Mouse (Mus musculus) CH12.LX (cell line): ENCODE results near the gene Prkca. TPM values are rescaled to one million over a fixed set of nuclear protein-coding genes. Genes with fewer than 3 reads are reported as not detected.
A peak's percentile ranks its signal among the peaks of the same experiment; 100 is the strongest.

Experiments
- DNase-seq: peaks from one replicate; pipeline ENCODE4 v3.0.0-alpha.2; 2013; ENCODE audit errors: extremely low read depth
- H3K27ac ChIP-seq: 2 replicates; pipeline ENCODE4 v1.5.1; 2012; ENCODE audit warnings: low read depth, mild to moderate bottlenecking, control low read depth, moderate library complexity; ENCODE audit not compliant: insufficient read depth
- H3K27me3 ChIP-seq: replicated peaks from 2 replicates; pipeline ENCODE3; 2012; ENCODE audit warnings: inconsistent platforms
- H3K36me3 ChIP-seq, 2 experiments: replicated peaks in 1 of 2; 2 replicates each; pipeline versions ENCODE3 to v1.6.1; 2012; ENCODE audit warnings: inconsistent platforms in 1 of 2, low read length in 1 of 2, mild to moderate bottlenecking in 1 of 2, mixed read lengths in 1 of 2, moderate library complexity in 1 of 2; ENCODE audit not compliant: control insufficient read depth in 1 of 2, insufficient read depth in 1 of 2
- H3K4me1 ChIP-seq, 2 experiments: 2 replicates each; pipeline ENCODE4 v1.6.1; 2012; ENCODE audit warnings: inconsistent platforms in 1 of 2, moderate library complexity in 1 of 2; ENCODE audit not compliant: insufficient read depth in 2 of 2, control insufficient read depth in 1 of 2
- H3K4me2 ChIP-seq: 2 replicates; pipeline ENCODE4 v1.6.1; 2012; ENCODE audit warnings: low read depth, mild to moderate bottlenecking, control low read depth; ENCODE audit not compliant: poor library complexity, insufficient read depth, severe bottlenecking
- H3K4me3 ChIP-seq, 3 experiments: fragments of 150-350 bp in 1 of 3; sonication (generic) in 1 of 3; replicated peaks in 1 of 3; 2 replicates each; pipeline versions ENCODE3 to v1.5.1; 2011 to 2012; ENCODE audit warnings: low read depth in 2 of 3, low read length in 2 of 3, mild to moderate bottlenecking in 2 of 3, moderate library complexity in 2 of 3, control low read depth in 1 of 3, improper control_type of control experiment in 1 of 3, inconsistent platforms in 1 of 3, mixed read lengths in 1 of 3; ENCODE audit not compliant: poor library complexity in 1 of 3
- H3K79me2 ChIP-seq: replicated peaks from 2 replicates; pipeline ENCODE4 v1.6.1; 2012; ENCODE audit warnings: mild to moderate bottlenecking, moderate library complexity; ENCODE audit not compliant: control insufficient read depth, poor library complexity, insufficient read depth, severe bottlenecking; ENCODE audit errors: extremely low read depth
- H3K9ac ChIP-seq: 2 replicates; pipeline ENCODE4 v1.6.1; 2012; ENCODE audit warnings: low read depth, mild to moderate bottlenecking, control low read depth, moderate library complexity; ENCODE audit not compliant: insufficient read depth
- H3K9me3 ChIP-seq: replicated peaks from 2 replicates; pipeline ENCODE3; 2012; ENCODE audit warnings: low read length, inconsistent platforms, mixed read lengths
- BHLHE40 ChIP-seq: IDR thresholded peaks from 2 replicates; pipeline ENCODE4 v1.6.1; 2011; ENCODE audit warnings: mild to moderate bottlenecking, low read depth, low read length, improper control_type of control experiment
- CHD1 ChIP-seq: IDR thresholded peaks from 2 replicates; pipeline ENCODE4 v1.6.1; 2012; ENCODE audit warnings: low read depth, low read length, improper control_type of control experiment, inconsistent platforms
- CHD2 ChIP-seq: IDR thresholded peaks from 2 replicates; pipeline ENCODE4 v1.6.1; 2011; ENCODE audit warnings: low read length, improper control_type of control experiment
- E2F4 ChIP-seq: IDR thresholded peaks from 2 replicates; pipeline ENCODE4 v1.6.1; 2011; ENCODE audit warnings: low read depth, low read length, improper control_type of control experiment; ENCODE audit not compliant: insufficient replicate concordance
- ELF1 ChIP-seq: IDR thresholded peaks from 2 replicates; pipeline ENCODE4 v1.6.1; 2014; ENCODE audit warnings: low read depth, mild to moderate bottlenecking, inconsistent platforms, low read length, improper control_type of control experiment
- EP300 ChIP-seq: IDR thresholded peaks from 2 replicates; pipeline ENCODE4 v1.6.1; 2011; ENCODE audit warnings: low read length, improper control_type of control experiment
- ETS1 ChIP-seq: conservative IDR thresholded peaks from 2 replicates; pipeline ENCODE4 v1.6.1; 2012; ENCODE audit warnings: low read depth, mild to moderate bottlenecking, inconsistent platforms, low read length, improper control_type of control experiment, moderate library complexity
- GABPA ChIP-seq: IDR thresholded peaks from 2 replicates; pipeline ENCODE4 v1.6.1; 2012; ENCODE audit warnings: low read depth, low read length, improper control_type of control experiment, inconsistent platforms; ENCODE audit not compliant: insufficient replicate concordance
- HCFC1 ChIP-seq: IDR thresholded peaks from 2 replicates; pipeline ENCODE4 v1.6.1; 2012; ENCODE audit warnings: low read depth, mild to moderate bottlenecking, inconsistent platforms, low read length, improper control_type of control experiment
- IRF4 ChIP-seq: IDR thresholded peaks from 2 replicates; pipeline ENCODE4 v1.6.1; 2014; ENCODE audit warnings: low read depth, mild to moderate bottlenecking, inconsistent platforms, low read length, improper control_type of control experiment
- JUN ChIP-seq: IDR thresholded peaks from 2 replicates; pipeline ENCODE4 v1.6.1; 2011; ENCODE audit warnings: low read depth, mild to moderate bottlenecking, low read length, improper control_type of control experiment, moderate library complexity; ENCODE audit not compliant: insufficient read depth
- JUND ChIP-seq: conservative IDR thresholded peaks from 2 replicates; pipeline ENCODE4 v1.6.1; 2011; ENCODE audit warnings: low read depth, low read length, improper control_type of control experiment
- MAFK ChIP-seq: IDR thresholded peaks from 2 replicates; pipeline ENCODE4 v1.6.1; 2011; ENCODE audit warnings: low read length, improper control_type of control experiment; ENCODE audit not compliant: insufficient replicate concordance
- MAX ChIP-seq: IDR thresholded peaks from 2 replicates; pipeline ENCODE4 v1.6.1; 2011; ENCODE audit warnings: low read length, improper control_type of control experiment
- MAZ ChIP-seq: IDR thresholded peaks from 2 replicates; pipeline ENCODE4 v1.6.1; 2012; ENCODE audit warnings: low read depth, mild to moderate bottlenecking, inconsistent platforms, low read length, improper control_type of control experiment, moderate library complexity
- MEF2A ChIP-seq: IDR thresholded peaks from 2 replicates; pipeline ENCODE4 v1.6.1; 2014; ENCODE audit warnings: low read depth, mild to moderate bottlenecking, inconsistent platforms, low read length, improper control_type of control experiment, borderline replicate concordance
- MXI1 ChIP-seq: IDR thresholded peaks from 2 replicates; pipeline ENCODE4 v1.6.1; 2011; ENCODE audit warnings: mild to moderate bottlenecking, low read depth, low read length, improper control_type of control experiment
- MYC ChIP-seq: IDR thresholded peaks from 2 replicates; pipeline ENCODE4 v1.6.1; 2011; ENCODE audit warnings: low read depth, mild to moderate bottlenecking, improper control_type of control experiment, low read length
- NELFE ChIP-seq: IDR thresholded peaks from 2 replicates; pipeline ENCODE4 v1.6.1; 2011; ENCODE audit warnings: low read depth, low read length, improper control_type of control experiment
- PAX5 ChIP-seq: IDR thresholded peaks from 2 replicates; pipeline ENCODE4 v1.6.1; 2012; ENCODE audit warnings: low read length, inconsistent platforms, mixed read lengths
- POLR2A ChIP-seq: IDR thresholded peaks from 2 replicates; pipeline ENCODE4 v1.6.1; 2011; ENCODE audit warnings: low read depth, mild to moderate bottlenecking, improper control_type of control experiment, low read length
- RAD21 ChIP-seq: IDR thresholded peaks from 2 replicates; pipeline ENCODE4 v1.6.1; 2011; ENCODE audit warnings: low read depth, mild to moderate bottlenecking, low read length, improper control_type of control experiment, moderate library complexity
- RCOR1 ChIP-seq: conservative IDR thresholded peaks from 2 replicates; pipeline ENCODE4 v1.6.1; 2012; ENCODE audit warnings: low read depth, mild to moderate bottlenecking, inconsistent platforms, low read length, improper control_type of control experiment
- SIN3A ChIP-seq: IDR thresholded peaks from 2 replicates; pipeline ENCODE4 v1.6.1; 2012; ENCODE audit warnings: low read length, improper control_type of control experiment, inconsistent platforms
- SMC3 ChIP-seq: IDR thresholded peaks from 2 replicates; pipeline ENCODE4 v1.6.1; 2011; ENCODE audit warnings: low read depth, low read length, improper control_type of control experiment
- TBP ChIP-seq: conservative IDR thresholded peaks from 2 replicates; pipeline ENCODE4 v1.6.1; 2011; ENCODE audit warnings: low read depth, low read length, improper control_type of control experiment
- TCF12 ChIP-seq: IDR thresholded peaks from 2 replicates; pipeline ENCODE4 v1.6.1; 2014; ENCODE audit warnings: low read depth, mild to moderate bottlenecking, inconsistent platforms, low read length, improper control_type of control experiment
- UBTF ChIP-seq: IDR thresholded peaks from 2 replicates; pipeline ENCODE4 v1.6.1; 2012; ENCODE audit warnings: low read depth, mild to moderate bottlenecking, inconsistent platforms, low read length, improper control_type of control experiment, moderate library complexity
- USF1 ChIP-seq: IDR thresholded peaks from 2 replicates; pipeline ENCODE4 v1.6.1; 2014; ENCODE audit warnings: low read depth, mild to moderate bottlenecking, inconsistent platforms, low read length, improper control_type of control experiment
- USF2 ChIP-seq: conservative IDR thresholded peaks from 2 replicates; pipeline ENCODE4 v1.6.1; 2011; ENCODE audit warnings: low read depth, low read length, improper control_type of control experiment
- ZMIZ1 ChIP-seq: IDR thresholded peaks from 2 replicates; pipeline ENCODE4 v1.6.1; 2012; ENCODE audit warnings: low read depth, mild to moderate bottlenecking, inconsistent platforms, low read length, improper control_type of control experiment
- ZNF384 ChIP-seq: IDR thresholded peaks from 2 replicates; pipeline ENCODE4 v1.6.1; 2012; ENCODE audit warnings: low read depth, low read length, improper control_type of control experiment, inconsistent platforms
- dilution Hi-C: fragments of 300-500 bp; cut with MboI; formaldehyde crosslinking; loops from 2 replicates; pipeline ENCODE4 v1.14.3; 2020; ENCODE audit warnings: low sequenced_read_pairs; ENCODE audit not compliant: extremely low pct_unique_long_range_greater_than_20kb, extremely low pct_ligation_motif_present
- in situ Hi-C: fragments of 300-500 bp; cut with MboI; formaldehyde crosslinking; loops from 3 replicates; pipeline ENCODE4 v1.14.3; 2019; ENCODE audit warnings: low sequenced_read_pairs, low pct_ligation_motif_present, low pct_unique_long_range_greater_than_20kb, mixed read lengths
- polyA plus RNA-seq: library from polyadenylated mRNA; unstranded; fragments of >175 nt; gene quantifications from 2 replicates; pipeline ENCODE4 v1.2.1, GENCODE M21; 2012; ENCODE audit warnings: low read depth; ENCODE audit not compliant: insufficient read length
- total RNA-seq, 2 experiments: library from RNA; depleted of rRNA; stranded (reverse); fragments of 300-350 nt in 1 of 2; fragments of >200 nt in 1 of 2; gene quantifications; 2 replicates each; pipeline ENCODE4 v1.2.3; 2012 to 2014

Prkca gene
- total and polyA plus RNA-seq, 3 experiments = 40.0 to 107 (median 43.7) TPM

GRCm38 (mm10) chr11:108216064-108216463, 127.7 kb downstream of the Prkca start:
- peaks cover 9% of the 10 kb centered on the region for H3K9me3 ChIP-seq
- peaks cover 24 to 78% of the 10 kb centered on the region in 2 experiments for H3K4me1 ChIP-seq
- peak overlapping the region; percentile 65 for H3K27ac ChIP-seq
- H3K9ac ChIP-seq = no peak overlapping the region
- in situ Hi-C loops (loop anchor here (25.0 kb wide), 1 partner anchor 354 kb away; no protein-coding TSS in a partner anchor), dilution Hi-C loops (no loop called here)
- no peak overlapping the region for H3K4me2 ChIP-seq
- H3K4me3 ChIP-seq = no peak overlapping the region
- H3K79me2 ChIP-seq = peaks cover 3% of the 10 kb centered on the region; the same call in 1 of the 2 replicates
- H3K36me3 ChIP-seq = peaks cover 0 to 47% of the 10 kb centered on the region in 2 experiments
- no peak for TF ChIP-seq USF2
- TF ChIP-seq MYC = 0 out of 2 replicates have a peak, but pooled peaks have one; percentile 15
- TF ChIP-seq NELFE = no peak
- TF ChIP-seq JUND = no peak
- no peak for TF ChIP-seq PAX5
- TF ChIP-seq ZMIZ1 = no peak
- H3K27me3 ChIP-seq = no peaks in the 10 kb centered on the region
- DNase-seq = no peak

DNA sequence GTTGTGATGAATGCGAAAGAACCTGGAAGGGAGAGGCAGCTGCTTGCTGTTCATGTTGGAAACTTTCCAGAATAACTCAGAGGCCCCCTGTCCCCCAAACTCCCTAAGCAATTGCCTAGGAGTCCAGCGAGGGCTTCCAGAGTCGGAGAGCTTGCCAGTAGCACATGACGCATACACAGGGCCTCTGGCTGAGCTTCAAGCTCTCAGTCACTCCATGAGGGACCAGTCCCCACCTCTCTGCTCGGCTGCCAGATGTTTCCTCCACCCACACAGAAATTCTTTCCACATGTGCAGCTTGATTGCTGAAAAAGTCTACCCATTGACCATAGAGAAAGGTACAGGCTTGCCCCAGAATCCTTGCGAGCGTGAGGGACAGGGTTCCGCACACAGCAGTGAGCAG, 128.3 kb downstream of the Prkca start:
- Histone ChIP-seq H3K9me3 (peaks cover 9% of the 10 kb centered on the region), H3K4me2 (peak overlapping the region; percentile 100), H3K4me3 (peak overlapping the region in 1 of 3 experiments; percentile 7), H3K27me3 (no peaks in the 10 kb centered on the region), H3K79me2 (peaks cover 3% of the 10 kb centered on the region; the same call in 1 of the 2 replicates), H3K4me1 (peaks cover 25 to 78% of the 10 kb centered on the region in 2 experiments), H3K36me3 (peaks cover 0 to 47% of the 10 kb centered on the region in 2 experiments), H3K27ac (peak overlapping the region; percentile 65), H3K9ac (peak overlapping the region; percentile 33)
- in situ Hi-C loops = loop anchor here (25.0 kb wide), 1 partner anchor 353 kb away; no protein-coding TSS in a partner anchor
- peak; percentile 88 for DNase-seq
- dilution Hi-C loops = no loop called here
- no peak for TF ChIP-seq CHD2
- TF ChIP-seq NELFE = no peak
- TF ChIP-seq SMC3 = no peak; the same call in 1 of the 2 replicates
- TF ChIP-seq HCFC1 = no peak
- TF ChIP-seq JUND = no peak; the same call in 1 of the 2 replicates
- TF ChIP-seq TCF12 = peak; percentile 88
- TF ChIP-seq UBTF = no peak
- TF ChIP-seq USF1 = no peak
- no peak for TF ChIP-seq ELF1
- peak; percentile 76 for TF ChIP-seq MXI1
- TF ChIP-seq USF2 = no peak
- peak; percentile 76 for TF ChIP-seq EP300
- TF ChIP-seq ZNF384 = no peak
- peak; percentile 88 for TF ChIP-seq ETS1
- peak; percentile 7 for TF ChIP-seq RAD21
- no peak; the same call in none of the 2 replicates for TF ChIP-seq IRF4
- TF ChIP-seq RCOR1 = no peak
- TF ChIP-seq JUN = no peak
- TF ChIP-seq MAFK = no peak
- TF ChIP-seq TBP = 0 out of 2 replicates have a peak, but pooled peaks have one; percentile 57
- TF ChIP-seq POLR2A = peak; percentile 45
- TF ChIP-seq MYC = peak; percentile 85
- TF ChIP-seq BHLHE40 = peak; percentile 92
- TF ChIP-seq MEF2A = 0 out of 2 replicates have a peak, but pooled peaks have one; percentile 40
- no peak for TF ChIP-seq SIN3A
- TF ChIP-seq MAX = peak; percentile 91
- TF ChIP-seq MAZ = no peak
- TF ChIP-seq GABPA = no peak
- no peak for TF ChIP-seq E2F4
- TF ChIP-seq CHD1 = no peak
